ENCODE assay signal across 12 mouse cellular contexts in the genomic region with DNA sequence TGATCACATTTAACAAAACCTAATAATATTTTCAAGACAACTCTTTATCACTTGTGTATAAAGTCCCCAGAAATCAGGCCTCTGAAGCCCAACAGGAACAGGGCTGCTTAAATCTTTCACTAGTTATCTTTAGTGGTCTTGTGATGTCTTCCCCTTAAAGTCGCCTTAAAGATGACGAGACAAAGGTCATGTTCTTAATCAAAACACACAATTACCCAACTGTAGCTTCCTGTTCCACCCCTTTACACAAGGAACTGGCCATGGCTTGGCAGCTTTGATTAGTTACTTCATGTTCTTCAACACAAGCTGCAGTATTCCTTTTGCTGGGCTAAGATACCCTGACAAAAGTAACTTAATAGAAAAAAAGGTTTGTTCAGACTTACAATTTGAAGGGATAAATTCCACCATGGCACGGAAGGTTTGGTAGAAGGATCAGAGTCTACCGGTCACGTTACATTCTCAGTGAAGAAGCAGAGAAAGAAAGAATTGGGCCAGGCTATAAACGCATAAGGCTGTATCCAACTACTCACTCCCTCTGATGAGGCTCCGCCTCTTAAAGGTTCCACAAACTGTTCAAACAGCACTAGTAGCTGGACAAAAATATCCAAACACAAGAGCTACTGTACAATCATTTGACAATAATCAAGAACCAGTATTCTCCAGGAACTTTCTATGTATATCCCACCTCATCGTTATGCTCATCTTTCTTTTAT. TPM values are rescaled to one million over a fixed set of nuclear protein-coding genes. Genes with fewer than 3 reads are reported as not detected.
A peak's percentile ranks its signal among the peaks of the same experiment; 100 is the strongest.
DNase-seq lines count a peak whose midpoint lies in the region; ATAC-seq lines count a peak whose summit lies in the region.
"Not testable (repeated sequence)": the region's sequence is repeated elsewhere in the genome, so short reads cannot be mapped to it uniquely, and the experiment has no call there.
"Had no signal": no experiment of that assay in that cellular context is flagged by ENCODE, and none has a peak within 500 bp of the region (broad histone marks: within the 10 kb centered on the region; RNA-seq: fewer than 3 reads in every experiment).

A gene (minus strand): TSS at position 455 of the 713 bp plus-strand sequence.

- not testable (repeated sequence) for H3K27me3 ChIP-seq in intestine, embryonic 16.5 days (replicated peaks; ENCODE audit: control insufficient read depth, insufficient read depth, low read length)

- H3K9me3 ChIP-seq in intestine, embryonic 16.5 days (ENCODE audit: control insufficient read depth, low read length) = not testable (repeated sequence)

- peak within 1 kb of the TSS; percentile 9; the same call in 1 of the 2 replicates for H3K4me2 ChIP-seq in intestine, embryonic 16.5 days (ENCODE audit: low read depth, low read length)

- ATAC-seq in granulocyte monocyte progenitor cell, adult 5-6 weeks (replicated peaks; ENCODE audit: poor library complexity, severe bottlenecking) = peak; percentile 74
- peak; percentile 56 for ATAC-seq in intestine, embryonic 16.5 days
- peak; percentile 77 for ATAC-seq in monocyte, adult 5-6 weeks (replicated peaks; ENCODE audit: insufficient number of reproducible peaks, low FRiP score, low TSS enrichment, poor library complexity, severe bottlenecking)

- WGBS in intestine, embryonic 16.5 days = 69% methylated on average over 8 of the region's 8 CpGs
- WGBS in large intestine, adult 2 months = 34% methylated on average over 8 of the region's 8 CpGs

- H3K4me3 ChIP-seq in intestine, embryonic 16.5 days (ENCODE audit: low read length) = peak within 1 kb of the TSS; percentile 23

- H3K27ac ChIP-seq in intestine, embryonic 16.5 days (ENCODE audit: low read length) = peak within 1 kb of the TSS; percentile 70

- not testable (repeated sequence) for H3K4me1 ChIP-seq in intestine, embryonic 16.5 days (ENCODE audit: control insufficient read depth, insufficient read depth, low read length)

- H3K36me3 ChIP-seq in intestine, embryonic 16.5 days (ENCODE audit: control insufficient read depth, insufficient read depth, low read length) = not testable (repeated sequence)

- H3K9ac ChIP-seq in intestine, embryonic 16.5 days (ENCODE audit: low read depth, low read length) = not testable (repeated sequence)

- DNase-seq in 416B (ENCODE audit: low read depth) = peak; percentile 31
- DNase-seq in large intestine, adult 2 months (ENCODE audit: low read depth, low spot score) = peak; percentile 28
- peak; percentile 22 for DNase-seq in lung, postnatal 36 days

RNA-seq across cellular contexts. Expression of the gene that starts here (rescaled TPM):
- not detected in 2 replicates for total RNA-seq in granulocyte monocyte progenitor cell, adult 5-6 weeks (2014; fragmentation: Nextera tagmentation)
- not detected in 2 replicates for total RNA-seq in granulocyte monocyte progenitor cell, adult 5-6 weeks (2017)
- polyA plus RNA-seq in intestine, embryonic 16.5 days (2015; fragmentation: Nextera tagmentation; extraction: Ambion mirVana) = 9.1 and 15.4 TPM in 2 replicates
- 18.6 and 19.6 TPM in 2 replicates for polyA plus RNA-seq in large intestine, adult 2 months (2012; rRNA removed)
- 1.1 to 2.7 TPM (median 2.3 TPM) in 3 replicates for total RNA-seq in monocyte, adult 5-6 weeks (2017)
- total RNA-seq: MEL had no signal
- polyA plus RNA-seq: embryonic facial prominence, embryonic 10.5 days; embryonic facial prominence, embryonic 12.5 days; forebrain, embryonic 11.5 days; forebrain, embryonic 13.5 days; forebrain, embryonic 15.5 days had no signal

Comparison
In these comparisons a context has a peak if more than half of its experiments do, and no peak if none do; other contexts are left out.
1. Peak in every context shown above with its lines: DNase-seq, ATAC-seq, H3K4me3 ChIP-seq and H3K27ac ChIP-seq.
2. Peak in ATAC-seq in granulocyte monocyte progenitor cell, adult 5-6 weeks; RNA of the gene not detected or under 1 TPM.